Mouse (Mus musculus) myocyte (in vitro differentiated cells): ENCODE results near the gene Twist1. TPM values are rescaled to one million over a fixed set of nuclear protein-coding genes. Genes with fewer than 3 reads are reported as not detected.

ENCODE experiments used
- H3K27me3 ChIP-seq: one replicate; pipeline ENCODE4 v1.6.1; 2011; ENCODE audit not compliant: control insufficient read depth, insufficient read depth, insufficient read length
- H3K36me3 ChIP-seq: one replicate; pipeline ENCODE4 v1.6.1; 2011; ENCODE audit not compliant: control insufficient read depth, insufficient read depth
- H3K4me2 ChIP-seq: one replicate; pipeline ENCODE4 v1.6.1; 2011; ENCODE audit warnings: low read depth, control low read depth
- H3K4me3 ChIP-seq: one replicate; pipeline ENCODE4 v1.5.1; 2011; ENCODE audit warnings: mild to moderate bottlenecking, control low read depth, moderate library complexity
- H3K79me2 ChIP-seq: one replicate; pipeline ENCODE4 v1.6.1; 2011; ENCODE audit not compliant: control insufficient read depth, insufficient read depth
- H3ac ChIP-seq: one replicate; pipeline ENCODE4 v1.6.1; 2011; ENCODE audit not compliant: control insufficient read depth, insufficient read length
- CEBPB ChIP-seq: IDR thresholded peaks from 2 replicates; pipeline ENCODE4 v1.6.1; 2011; ENCODE audit warnings: mild to moderate bottlenecking, moderate library complexity; ENCODE audit not compliant: poor library complexity, insufficient read depth, severe bottlenecking
- E2F4 ChIP-seq: IDR thresholded peaks from one replicate; pipeline ENCODE4 v1.6.1; 2011; ENCODE audit warnings: mild to moderate bottlenecking, control low read depth, moderate library complexity; ENCODE audit not compliant: insufficient read depth
- MAX ChIP-seq: IDR thresholded peaks from one replicate; pipeline ENCODE4 v1.6.1; 2011; ENCODE audit warnings: low read depth, mild to moderate bottlenecking, control low read depth
- MYOD1 ChIP-seq, 3 experiments: IDR thresholded peaks; one replicate each; pipeline ENCODE4 v1.6.1; 2011; ENCODE audit warnings: control low read depth in 2 of 3, low read depth in 2 of 3, mild to moderate bottlenecking in 2 of 3, moderate library complexity in 1 of 3; ENCODE audit not compliant: insufficient read length in 2 of 3, control insufficient read depth in 1 of 3
- MYOG ChIP-seq, 3 experiments: IDR thresholded peaks; one replicate each; pipeline ENCODE4 v1.6.1; 2011; ENCODE audit warnings: control low read depth in 2 of 3, low read depth in 2 of 3, mild to moderate bottlenecking in 2 of 3; ENCODE audit not compliant: insufficient read length in 2 of 3, control insufficient read depth in 1 of 3, insufficient read depth in 1 of 3
- POLR2A ChIP-seq: IDR thresholded peaks from one replicate; pipeline ENCODE4 v1.6.1; 2011; ENCODE audit warnings: low read depth, mild to moderate bottlenecking, control low read depth, moderate library complexity; ENCODE audit not compliant: insufficient read length
- POLR2AphosphoS2 ChIP-seq: IDR thresholded peaks from one replicate; pipeline ENCODE4 v1.6.1; 2011; ENCODE audit warnings: low read depth, control low read depth; ENCODE audit not compliant: insufficient read length
- REST ChIP-seq: IDR thresholded peaks from one replicate; pipeline ENCODE4 v1.6.1; 2011; ENCODE audit warnings: mild to moderate bottlenecking, control low read depth, moderate library complexity; ENCODE audit not compliant: insufficient read depth, insufficient read length
- SRF ChIP-seq: IDR thresholded peaks from one replicate; pipeline ENCODE4 v1.6.1; 2011; ENCODE audit warnings: low read depth; ENCODE audit not compliant: control insufficient read depth, insufficient read length
- TCF12 ChIP-seq: IDR thresholded peaks from one replicate; pipeline ENCODE4 v1.6.1; 2011; ENCODE audit warnings: mild to moderate bottlenecking, control low read depth; ENCODE audit not compliant: poor library complexity, insufficient read depth, severe bottlenecking
- TCF3 ChIP-seq: IDR thresholded peaks from one replicate; pipeline ENCODE4 v1.6.1; 2011; ENCODE audit warnings: low read depth, control low read depth; ENCODE audit not compliant: insufficient read length
- USF1 ChIP-seq: IDR thresholded peaks from one replicate; pipeline ENCODE4 v1.6.1; 2011; ENCODE audit warnings: low read depth, mild to moderate bottlenecking, control low read depth, moderate library complexity
- polyA plus RNA-seq: library from polyadenylated mRNA; unstranded; fragments of >200 nt; fragmentation: generic; extraction: Trizol; gene quantifications from one replicate; pipeline ENCODE4 v1.2.1, GENCODE M21; 2012; ENCODE audit warnings: missing spikeins

Gene Twist1
- polyA plus RNA-seq, 1 experiment: 5.8 TPM

DNA sequence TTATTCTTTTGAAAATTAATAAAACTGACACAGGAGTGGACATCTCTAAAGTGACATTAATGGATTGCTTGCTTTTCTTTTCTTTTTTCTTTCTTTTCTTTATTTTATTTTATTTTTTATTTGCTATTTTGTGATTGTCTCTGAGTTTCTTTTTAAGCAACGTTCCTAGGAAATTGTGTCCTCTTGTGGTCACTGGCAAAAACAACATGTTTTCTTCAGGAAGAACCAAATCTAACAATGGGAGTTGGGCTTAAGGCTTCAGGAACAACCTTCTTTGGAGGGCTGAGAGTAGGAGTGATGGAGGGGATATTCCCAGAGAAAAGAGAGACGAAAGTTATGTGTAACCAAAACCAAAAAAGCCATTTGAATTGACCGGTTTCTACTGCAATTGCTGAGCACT, 4.6 kb upstream of the Twist1 start:
- Histone ChIP-seq H3ac (no peak overlapping the region), H3K4me3 (no peak overlapping the region), H3K4me2 (no peak overlapping the region), H3K27me3 (no peaks in the 10 kb centered on the region), H3K36me3 (no peaks in the 10 kb centered on the region), H3K79me2 (no peaks in the 10 kb centered on the region)
- no peak for TF ChIP-seq SRF
- no peak for TF ChIP-seq CEBPB
- no peak for TF ChIP-seq REST
- no peak for TF ChIP-seq POLR2AphosphoS2
- TF ChIP-seq USF1: no peak
- TF ChIP-seq E2F4: no peak
- no peak for TF ChIP-seq MYOD1 (IDR thresholded peaks at IDR 0.05; ENCODE audit: control insufficient read depth in 1 of 3, insufficient read length in 2 of 3, low read depth in 2 of 3)
- TF ChIP-seq MAX: no peak
- no peak for TF ChIP-seq MYOG (IDR thresholded peaks at IDR 0.05; ENCODE audit: control insufficient read depth in 1 of 3, insufficient read depth in 1 of 3, insufficient read length in 2 of 3, low read depth in 2 of 3)
- TF ChIP-seq TCF3: no peak
- no peak for TF ChIP-seq POLR2A
- no peak for TF ChIP-seq TCF12

DNA sequence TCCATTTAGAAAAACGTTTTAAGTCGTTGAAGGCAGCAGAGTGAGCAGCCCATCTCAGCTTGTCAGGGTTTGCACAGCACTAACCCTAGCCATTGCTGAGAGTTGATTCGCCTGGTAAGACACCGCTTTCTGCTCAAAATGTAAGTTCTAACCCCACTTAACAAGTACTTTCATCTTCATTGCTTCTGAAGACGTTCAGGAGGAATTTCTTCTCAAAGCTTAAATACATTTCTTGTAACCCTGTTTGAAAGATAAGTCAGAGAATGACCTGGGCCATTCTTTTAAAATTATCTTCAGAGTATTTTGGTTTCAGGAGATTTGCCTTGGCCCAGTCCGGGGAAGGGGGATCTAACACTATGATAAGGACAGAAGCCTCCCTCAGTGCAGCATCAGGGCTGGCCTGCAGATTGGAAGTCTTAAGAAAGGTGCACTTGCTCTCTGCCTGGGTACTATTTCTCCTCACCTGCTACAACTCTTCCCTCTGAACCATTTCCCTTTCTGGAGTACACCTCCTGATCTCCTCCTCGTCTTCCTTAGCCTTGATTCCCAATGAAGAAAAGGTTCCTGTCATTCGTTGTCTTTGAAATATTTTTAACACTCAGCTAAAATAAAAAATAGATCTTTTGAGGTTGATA, 2.4 kb upstream of the Twist1 start:
- no peak overlapping the region for H3K4me3 ChIP-seq
- no peaks in the 10 kb centered on the region for H3K27me3 ChIP-seq
- H3K36me3 ChIP-seq: no peaks in the 10 kb centered on the region
- TF ChIP-seq E2F4 (no peak), POLR2AphosphoS2 (no peak), POLR2A (no peak), SRF (no peak), MYOD1 (IDR thresholded peaks at IDR 0.05; ENCODE audit: control insufficient read depth in 1 of 3, insufficient read length in 2 of 3, low read depth in 2 of 3) (no peak), MAX (no peak), MYOG (IDR thresholded peaks at IDR 0.05; ENCODE audit: control insufficient read depth in 1 of 3, insufficient read depth in 1 of 3, insufficient read length in 2 of 3, low read depth in 2 of 3) (no peak), TCF12 (no peak), CEBPB (no peak), REST (no peak), TCF3 (no peak), USF1 (no peak)
- H3ac ChIP-seq: no peak overlapping the region
- H3K79me2 ChIP-seq: no peaks in the 10 kb centered on the region
- no peak overlapping the region for H3K4me2 ChIP-seq

DNA sequence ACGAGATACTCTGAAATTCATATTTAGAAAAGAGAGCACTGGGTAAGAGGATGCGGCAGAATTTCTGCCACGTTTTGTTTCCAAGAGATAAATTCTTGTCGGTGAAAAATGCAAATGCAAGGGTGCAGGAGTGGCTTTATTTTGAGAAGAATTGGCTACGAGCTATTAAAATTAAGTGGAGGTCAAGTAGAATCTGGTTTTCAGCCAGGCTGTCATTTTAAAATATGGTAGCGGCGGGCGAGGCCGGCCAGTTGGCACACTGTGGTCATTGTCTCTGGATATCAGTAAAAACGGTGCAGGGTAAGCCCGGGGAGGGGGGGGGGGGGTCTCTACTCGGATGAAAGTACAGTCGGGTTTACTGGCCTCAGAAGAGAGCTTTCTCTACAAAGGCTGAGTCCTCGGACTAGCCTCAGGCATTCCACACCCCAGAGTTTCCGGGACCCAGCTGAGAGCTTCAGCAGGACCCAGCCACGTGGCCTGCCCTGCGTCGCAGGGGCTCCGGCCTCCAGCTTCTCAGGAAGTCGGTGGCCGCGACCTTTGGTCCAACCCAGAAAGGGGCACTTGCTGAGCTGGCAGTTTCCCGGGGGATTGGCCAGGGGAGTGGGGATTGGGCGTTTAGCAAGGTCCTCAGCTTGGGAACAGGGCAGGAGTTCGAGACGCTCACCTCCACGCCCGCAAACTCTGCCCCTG, 1.7 kb upstream of the Twist1 start:
- no peak overlapping the region for H3K4me3 ChIP-seq
- H3K79me2 ChIP-seq: no peaks in the 10 kb centered on the region
- no peak overlapping the region for H3K4me2 ChIP-seq
- TF ChIP-seq USF1 (no peak), POLR2A (no peak), TCF3 (no peak), REST (no peak), TCF12 (no peak), E2F4 (no peak), MYOG (IDR thresholded peaks at IDR 0.05; ENCODE audit: control insufficient read depth in 1 of 3, insufficient read depth in 1 of 3, insufficient read length in 2 of 3, low read depth in 2 of 3) (no peak), SRF (no peak), MYOD1 (IDR thresholded peaks at IDR 0.05; ENCODE audit: control insufficient read depth in 1 of 3, insufficient read length in 2 of 3, low read depth in 2 of 3) (no peak), MAX (no peak)
- no peaks in the 10 kb centered on the region for H3K27me3 ChIP-seq
- no peaks in the 10 kb centered on the region for H3K36me3 ChIP-seq
- H3ac ChIP-seq: no peak overlapping the region

DNA sequence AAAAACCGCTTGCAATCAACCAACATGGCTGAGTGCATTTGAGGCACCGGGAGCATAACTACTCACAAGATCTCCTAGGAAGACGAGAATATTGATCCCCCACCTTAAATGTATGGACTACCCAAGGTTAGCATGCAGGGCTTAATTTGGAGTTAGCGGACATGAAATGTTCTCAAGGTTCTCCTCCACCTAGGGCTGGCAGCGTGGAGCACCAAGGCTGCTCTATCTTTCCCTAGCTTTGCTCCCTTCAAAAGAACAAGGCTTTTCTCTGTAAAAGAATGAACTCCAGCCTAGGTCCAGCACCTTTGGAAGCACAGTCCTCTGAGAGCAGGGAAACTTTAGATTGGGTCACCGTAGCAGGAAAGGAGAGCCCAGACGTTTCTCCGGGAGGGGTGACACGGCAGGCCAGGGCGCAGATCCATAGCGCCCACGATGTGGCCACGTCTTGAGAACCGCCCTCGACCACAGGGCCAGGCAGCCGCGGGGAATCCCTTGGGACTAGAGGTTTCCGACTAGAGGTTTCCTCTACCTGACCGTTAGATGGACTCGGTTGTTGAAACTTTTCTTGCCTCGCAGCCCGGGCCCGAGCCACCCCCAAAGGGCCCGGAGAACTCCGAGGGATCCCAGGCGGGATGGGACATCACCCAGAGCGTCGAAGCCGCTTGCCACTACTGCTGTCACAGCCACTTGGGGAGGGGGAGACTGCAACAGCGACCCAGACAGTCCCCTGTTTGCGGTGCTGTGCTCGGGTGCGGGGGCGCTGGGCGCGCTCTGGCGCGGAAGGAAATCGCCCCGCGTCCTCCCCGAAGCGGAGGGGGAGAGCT, 683 bp upstream of the Twist1 start:
- no peak for TF ChIP-seq CEBPB
- TF ChIP-seq POLR2AphosphoS2: no peak
- TF ChIP-seq MYOD1 (IDR thresholded peaks at IDR 0.05; ENCODE audit: control insufficient read depth in 1 of 3, insufficient read length in 2 of 3, low read depth in 2 of 3): no peak
- TF ChIP-seq MAX: no peak
- no peak for TF ChIP-seq TCF12
- no peak for TF ChIP-seq E2F4
- TF ChIP-seq POLR2A: no peak
- TF ChIP-seq SRF: no peak
- TF ChIP-seq REST: no peak
- TF ChIP-seq TCF3: no peak
- no peak for TF ChIP-seq USF1
- no peak for TF ChIP-seq MYOG (IDR thresholded peaks at IDR 0.05; ENCODE audit: control insufficient read depth in 1 of 3, insufficient read depth in 1 of 3, insufficient read length in 2 of 3, low read depth in 2 of 3)
- Histone ChIP-seq H3K27me3 (no peaks in the 10 kb centered on the region), H3K4me3 (no peak overlapping the region), H3K36me3 (no peaks in the 10 kb centered on the region), H3ac (no peak overlapping the region), H3K79me2 (no peaks in the 10 kb centered on the region), H3K4me2 (no peak overlapping the region)
